Mouse (Mus musculus) heart, embryonic 12.5 days (tissue): ENCODE results near the gene Ubtf. TPM values are rescaled to one million over a fixed set of nuclear protein-coding genes. Genes with fewer than 3 reads are reported as not detected.

ENCODE experiments used
- ATAC-seq: fragments of 200-750 bp; cut with Nextera tagmentation; 2 replicates; pipeline ENCODE4 v1.8.0; 2017; ENCODE audit warnings: moderate TSS enrichment, moderate library complexity; ENCODE audit not compliant: insufficient number of reproducible peaks, low FRiP score
- H3K27ac ChIP-seq: fragments of 300-500 bp; sonication (generic); 2 replicates; pipeline ENCODE4 v1.5.1; 2016; ENCODE audit warnings: mild to moderate bottlenecking, moderate library complexity; ENCODE audit not compliant: poor library complexity, severe bottlenecking
- H3K27me3 ChIP-seq: fragments of 300-500 bp; sonication (generic); replicated peaks from 2 replicates; pipeline ENCODE4 v1.6.1; 2016; ENCODE audit warnings: mild to moderate bottlenecking, moderate library complexity
- H3K36me3 ChIP-seq: fragments of 300-500 bp; sonication (generic); 2 replicates; pipeline ENCODE4 v1.6.1; 2016; ENCODE audit warnings: mild to moderate bottlenecking, moderate library complexity
- H3K4me1 ChIP-seq: fragments of 300-500 bp; sonication (generic); replicated peaks from 2 replicates; pipeline ENCODE4 v1.6.1; 2016; ENCODE audit warnings: mild to moderate bottlenecking
- H3K4me2 ChIP-seq: fragments of 300-500 bp; sonication (generic); 2 replicates; pipeline ENCODE4 v1.6.1; 2016; ENCODE audit warnings: mild to moderate bottlenecking, moderate library complexity
- H3K4me3 ChIP-seq: fragments of 300-500 bp; sonication (generic); 2 replicates; pipeline ENCODE4 v1.5.1; 2016; ENCODE audit warnings: mild to moderate bottlenecking
- H3K9ac ChIP-seq: fragments of 300-500 bp; sonication (generic); 2 replicates; pipeline ENCODE4 v1.6.1; 2016; ENCODE audit warnings: mild to moderate bottlenecking, moderate library complexity
- H3K9me3 ChIP-seq: fragments of 300-500 bp; sonication (generic); replicated peaks from 2 replicates; pipeline ENCODE4 v1.6.1; 2016; ENCODE audit warnings: mild to moderate bottlenecking, moderate library complexity
- WGBS: fragments of 180-500 bp; shearing (Covaris S2); methylation state at CpG from one replicate; pipeline ENCODE4 v1.1.7; 2016; 5-methylcytosine and 5-hydroxymethylcytosine counted together
- polyA plus RNA-seq: library from polyadenylated mRNA; unstranded; fragments of >200 nt; fragmentation: Nextera tagmentation; extraction: Ambion mirVana; gene quantifications from 2 replicates; pipeline ENCODE4 v1.2.1, GENCODE M21; 2016

Gene Ubtf
- polyA plus RNA-seq, 1 experiment from 2014 or later, result 65.4 TPM

GRCm38 (mm10) chr11:102333061-102333460 is 13.5 kb upstream of the Ubtf start:
- ATAC-seq, result no peak
- Histone ChIP-seq H3K27me3 (0 out of 2 replicates have a peak, but pooled peaks cover 3% of the 10 kb centered on the region), H3K4me3 (no peak overlapping the region), H3K4me1 (peaks cover 7% of the 10 kb centered on the region), H3K27ac (no peak overlapping the region), H3K36me3 (no peaks in the 10 kb centered on the region), H3K9me3 (no peaks in the 10 kb centered on the region), H3K9ac (no peak overlapping the region), H3K4me2 (no peak overlapping the region)

DNA sequence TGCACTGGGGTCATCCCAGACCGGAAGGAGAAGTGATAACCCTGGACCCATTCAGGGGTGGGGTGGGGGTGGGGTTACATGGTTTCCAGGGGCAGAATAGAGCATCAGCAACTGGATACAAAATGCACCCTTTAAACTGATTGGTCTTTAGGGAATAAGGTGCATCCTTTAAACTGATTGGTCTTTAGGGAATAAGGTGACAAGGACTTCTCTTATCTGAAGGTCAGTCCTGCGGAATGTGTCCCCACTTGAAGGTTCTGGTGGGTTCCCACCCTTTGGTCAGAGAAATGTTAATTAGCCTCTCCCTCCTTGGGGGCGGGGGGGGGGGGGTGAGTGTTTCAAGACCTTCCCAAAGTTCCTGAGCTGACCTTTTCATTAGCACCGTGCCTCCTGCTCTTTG is 12.3 kb upstream of the Ubtf start:
- Histone ChIP-seq H3K36me3 (no peaks in the 10 kb centered on the region), H3K4me1 (peaks cover 7% of the 10 kb centered on the region), H3K4me3 (no peak overlapping the region), H3K4me2 (no peak overlapping the region), H3K9ac (no peak overlapping the region), H3K27me3 (0 out of 2 replicates have a peak, but pooled peaks cover 3% of the 10 kb centered on the region), H3K9me3 (no peaks in the 10 kb centered on the region), H3K27ac (no peak overlapping the region)
- 27% methylated on average over 4 of the region's 4 CpGs for WGBS
- no peak for ATAC-seq

DNA sequence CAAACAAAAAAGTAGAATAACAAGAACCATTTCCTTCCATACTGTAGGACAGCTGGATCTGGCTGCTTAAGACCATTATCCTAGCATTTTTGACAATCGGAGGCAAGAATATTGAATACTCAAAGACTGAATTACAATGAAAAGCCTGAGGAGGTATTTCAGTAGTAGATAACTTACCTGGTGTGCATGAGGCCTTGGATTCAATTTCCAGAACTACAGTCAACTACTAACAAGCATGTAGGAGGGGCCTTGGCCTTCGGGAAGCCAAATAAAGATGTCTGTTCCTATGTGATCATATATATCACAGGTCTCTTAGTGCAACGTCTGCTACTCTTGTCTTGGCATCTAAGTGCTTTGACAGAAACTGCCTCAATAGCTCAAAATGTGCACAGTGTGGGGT is 10.5 kb upstream of the Ubtf start:
- 75% methylated on average over 3 of the region's 3 CpGs for WGBS

GRCm38 (mm10) chr11:102329518-102329917 is 10.0 kb upstream of the Ubtf start:
- no peaks in the 10 kb centered on the region for H3K9me3 ChIP-seq
- no peak overlapping the region for H3K9ac ChIP-seq
- H3K27ac ChIP-seq, result no peak overlapping the region
- H3K4me1 ChIP-seq, result no peaks in the 10 kb centered on the region
- H3K27me3 ChIP-seq, result 0 out of 2 replicates have a peak, but pooled peaks cover 3% of the 10 kb centered on the region
- ATAC-seq, result no peak
- H3K4me3 ChIP-seq, result no peak overlapping the region
- H3K4me2 ChIP-seq, result no peak overlapping the region
- H3K36me3 ChIP-seq, result no peaks in the 10 kb centered on the region

More for the DNA sequence above, 10.5 kb upstream of the Ubtf start:
- Histone ChIP-seq H3K9me3 (no peaks in the 10 kb centered on the region), H3K4me2 (no peak overlapping the region), H3K27me3 (0 out of 2 replicates have a peak, but pooled peaks cover 3% of the 10 kb centered on the region), H3K9ac (no peak overlapping the region), H3K36me3 (no peaks in the 10 kb centered on the region), H3K4me1 (peaks cover 2% of the 10 kb centered on the region), H3K27ac (no peak overlapping the region), H3K4me3 (no peak overlapping the region)
- no peak for ATAC-seq

DNA sequence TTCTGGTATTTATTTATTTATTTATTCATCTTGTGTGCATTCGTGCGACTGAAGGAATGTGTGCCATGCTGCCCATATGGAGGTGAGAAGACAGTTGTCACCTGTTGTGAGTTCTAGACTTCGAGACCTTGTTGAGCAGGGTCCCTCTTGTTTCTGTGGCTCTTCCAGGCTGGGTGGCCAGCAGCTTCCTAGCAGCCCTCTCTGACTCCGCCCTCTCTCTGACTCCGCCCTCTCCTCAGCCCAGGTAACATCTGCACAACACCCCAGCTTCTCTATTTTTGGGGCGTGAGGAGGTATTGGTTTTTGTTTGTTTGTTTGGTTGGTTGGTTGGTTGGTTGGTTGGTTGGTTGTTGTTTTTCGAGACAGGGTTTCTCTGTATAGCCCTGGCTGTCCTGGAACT is 8.3 kb upstream of the Ubtf start:
- peaks cover 3% of the 10 kb centered on the region; the same call in 1 of the 2 replicates for H3K27me3 ChIP-seq
- WGBS, result 72% methylated on average over 7 of the region's 7 CpGs
- ATAC-seq, result no peak

DNA sequence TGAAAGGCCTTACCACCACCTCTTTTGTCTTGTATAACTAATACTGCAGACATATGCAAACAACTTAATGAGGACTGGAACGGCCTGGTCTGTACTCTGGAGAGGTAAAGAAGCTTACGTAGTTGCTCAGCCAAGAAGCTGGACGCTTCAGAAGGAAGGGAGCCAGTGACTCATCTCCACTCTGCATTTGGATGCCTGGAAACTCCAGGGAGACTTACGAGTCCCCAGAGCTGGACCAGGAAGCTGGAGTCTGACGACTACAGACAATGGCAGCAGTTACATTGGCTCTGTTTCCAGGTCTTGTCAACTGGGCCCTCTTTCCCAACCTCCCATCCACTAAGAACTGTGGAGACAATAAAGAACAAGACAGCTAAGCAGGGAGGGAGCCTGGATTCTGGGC is 7.7 kb upstream of the Ubtf start:
- H3K27me3 ChIP-seq, result peaks cover 3% of the 10 kb centered on the region; the same call in 1 of the 2 replicates
- no peak for ATAC-seq
- no peak overlapping the region for H3K9ac ChIP-seq
- no peak overlapping the region for H3K4me3 ChIP-seq
- no peaks in the 10 kb centered on the region for H3K4me1 ChIP-seq
- no peak overlapping the region for H3K4me2 ChIP-seq
- no peak overlapping the region for H3K27ac ChIP-seq
- no peaks in the 10 kb centered on the region for H3K36me3 ChIP-seq
- H3K9me3 ChIP-seq, result no peaks in the 10 kb centered on the region
- WGBS, result 54% methylated on average over 5 of the region's 5 CpGs

More for the DNA sequence above, 8.3 kb upstream of the Ubtf start:
- H3K4me1 ChIP-seq, result no peaks in the 10 kb centered on the region
- H3K9ac ChIP-seq, result no peak overlapping the region
- H3K36me3 ChIP-seq, result no peaks in the 10 kb centered on the region
- no peak overlapping the region for H3K27ac ChIP-seq
- no peak overlapping the region for H3K4me3 ChIP-seq
- no peak overlapping the region for H3K4me2 ChIP-seq
- H3K9me3 ChIP-seq, result no peaks in the 10 kb centered on the region

DNA sequence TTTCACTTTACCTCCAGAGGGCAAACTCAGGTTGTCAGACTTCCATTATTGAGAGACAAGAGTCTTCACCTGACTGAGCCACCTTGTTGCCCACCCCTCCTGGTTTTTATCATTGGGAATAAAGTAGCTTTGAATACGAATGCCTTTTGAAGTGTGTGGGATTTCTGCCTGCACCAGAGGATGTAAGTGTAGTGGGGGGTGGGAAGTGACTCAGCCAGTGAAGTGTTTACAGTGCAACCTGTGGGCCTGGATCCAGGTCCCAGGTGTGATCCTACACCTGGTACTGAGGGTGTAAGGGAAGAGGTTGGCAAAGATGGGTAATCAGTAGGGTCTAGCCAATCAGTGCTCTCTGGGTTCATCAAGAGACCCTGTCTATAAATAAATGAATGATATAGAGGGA is 4.0 kb upstream of the Ubtf start:
- no peak for ATAC-seq
- Histone ChIP-seq H3K4me1 (0 out of 2 replicates have a peak, but pooled peaks cover 7% of the 10 kb centered on the region), H3K27ac (no peak overlapping the region), H3K9me3 (no peaks in the 10 kb centered on the region), H3K36me3 (no peaks in the 10 kb centered on the region), H3K9ac (no peak overlapping the region), H3K4me3 (no peak overlapping the region), H3K27me3 (peaks cover 2% of the 10 kb centered on the region; the same call in 1 of the 2 replicates), H3K4me2 (no peak overlapping the region)
- 69% methylated on average over 1 of the region's 1 CpGs for WGBS

DNA sequence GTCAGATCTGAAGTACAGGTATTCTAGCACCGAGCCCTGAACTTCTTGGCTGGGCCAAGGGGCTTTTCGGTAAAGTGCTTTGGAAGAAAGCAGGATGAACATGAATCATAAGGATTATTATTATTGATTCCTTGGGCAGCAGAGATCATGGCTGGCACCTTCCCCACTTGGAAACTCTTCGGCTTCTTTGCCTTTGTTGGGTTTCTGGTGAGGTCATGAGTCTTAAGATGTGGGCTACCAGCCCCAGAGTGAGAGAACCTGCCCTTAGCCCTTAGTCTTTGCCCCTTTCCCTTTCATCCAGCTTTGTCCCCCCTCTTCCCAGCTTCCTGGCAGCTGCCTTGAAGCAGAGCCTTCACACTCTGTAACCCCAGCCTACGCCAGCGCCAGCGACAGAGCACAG is 2.4 kb upstream of the Ubtf start:
- no peak overlapping the region for H3K27ac ChIP-seq
- WGBS, result 69% methylated on average over 6 of the region's 6 CpGs
- H3K9me3 ChIP-seq, result no peaks in the 10 kb centered on the region
- H3K4me2 ChIP-seq, result no peak overlapping the region
- H3K4me3 ChIP-seq, result no peak overlapping the region
- 0 out of 2 replicates have a peak, but pooled peaks cover 7% of the 10 kb centered on the region for H3K4me1 ChIP-seq
- H3K9ac ChIP-seq, result no peak overlapping the region
- ATAC-seq, result no peak
- no peaks in the 10 kb centered on the region; the same call in 1 of the 2 replicates for H3K27me3 ChIP-seq
- no peaks in the 10 kb centered on the region for H3K36me3 ChIP-seq

GRCm38 (mm10) chr11:102320686-102321005 is 1.1 kb upstream of the Ubtf start:
- H3K9me3 ChIP-seq, result no peaks in the 10 kb centered on the region
- no peak for ATAC-seq
- WGBS, result 10% methylated on average over 10 of the region's 10 CpGs

DNA sequence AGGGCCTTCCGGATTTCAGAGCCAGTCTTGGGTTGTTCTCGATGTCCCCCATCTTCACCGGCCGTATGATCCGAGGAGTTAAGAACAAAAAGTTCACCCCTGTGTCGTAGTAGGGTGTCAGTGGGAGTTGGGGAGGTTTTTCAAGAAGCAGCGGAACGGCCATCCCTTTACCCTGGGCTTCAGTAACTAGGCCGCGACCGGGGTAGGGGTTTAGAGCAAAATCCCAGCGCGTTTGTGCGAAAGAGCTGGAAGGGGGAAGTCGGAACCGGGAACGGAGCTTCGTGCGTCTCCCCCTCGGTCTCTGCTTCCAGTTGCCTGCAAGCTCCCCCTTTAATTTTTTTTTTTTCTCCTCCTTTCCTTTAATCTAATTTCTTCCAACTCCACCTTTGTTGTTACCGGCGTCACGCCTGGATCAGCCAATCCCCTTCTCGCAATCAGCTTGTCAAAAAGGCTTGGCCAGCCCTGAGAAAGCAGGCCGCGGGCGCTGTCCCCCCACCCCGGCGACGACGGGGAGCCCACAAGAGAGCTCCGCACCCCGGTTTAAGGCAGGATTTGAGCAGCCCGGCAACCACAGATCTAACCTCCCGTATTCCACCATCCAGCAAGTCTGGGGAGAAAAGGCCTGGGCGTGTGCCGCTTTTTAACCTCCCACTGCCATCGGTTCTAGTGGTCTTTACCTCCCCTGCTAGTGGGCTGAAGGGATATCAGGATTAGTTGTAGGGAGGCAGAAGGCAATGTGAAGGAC is 571 bp upstream of the Ubtf start:
- Histone ChIP-seq H3K9me3 (no peaks in the 10 kb centered on the region), H3K27me3 (no peaks in the 10 kb centered on the region; the same call in 1 of the 2 replicates), H3K9ac (peak overlapping the region; percentile 98), H3K27ac (peak overlapping the region; percentile 99), H3K36me3 (peaks cover 4% of the 10 kb centered on the region), H3K4me2 (peak overlapping the region; percentile 89), H3K4me1 (peaks cover 20% of the 10 kb centered on the region), H3K4me3 (peak overlapping the region; percentile 91)
- under 1% methylated on average over 38 of the region's 38 CpGs for WGBS
- 0 out of 2 replicates have a peak, but pooled peaks have one; percentile 19 for ATAC-seq

More at GRCm38 (mm10) chr11:102320686-102321005, 1.1 kb upstream of the Ubtf start:
- Histone ChIP-seq H3K4me2 (peak overlapping the region; percentile 89), H3K9ac (peak overlapping the region; percentile 98), H3K4me3 (peak overlapping the region; percentile 91), H3K36me3 (no peaks in the 10 kb centered on the region; the same call in 1 of the 2 replicates), H3K27me3 (no peaks in the 10 kb centered on the region; the same call in 1 of the 2 replicates), H3K27ac (peak overlapping the region; percentile 99), H3K4me1 (peaks cover 15% of the 10 kb centered on the region)

- 0 out of 2 replicates have a peak, but pooled peaks have one; percentile 7 for ATAC-seq
- H3K4me1 ChIP-seq, result peaks cover 21% of the 10 kb centered on the region
- under 1% methylated on average over 79 of the region's 84 CpGs for WGBS
Measured at GRCm38 (mm10) chr11:102318576-102319409, 749 bp downstream of the Ubtf start.

More at GRCm38 (mm10) chr11:102318576-102319409, 749 bp downstream of the Ubtf start:
- Histone ChIP-seq H3K27me3 (no peaks in the 10 kb centered on the region; the same call in 1 of the 2 replicates), H3K36me3 (peaks cover 17% of the 10 kb centered on the region), H3K27ac (peak overlapping the region; percentile 99), H3K9me3 (no peaks in the 10 kb centered on the region), H3K9ac (peak overlapping the region; percentile 98), H3K4me2 (peak overlapping the region; percentile 89), H3K4me3 (peak overlapping the region; percentile 91)
